Mouse (Mus musculus) adrenal gland (tissue): Measurements from ENCODE around the gene Cyp51.

Experiments
- intact Hi-C: fragments of 180-260 bp; cut with DNase I; formaldehyde crosslinking; loops from one replicate; pipeline ENCODE4 v1.15.1; 2025
- long read RNA-seq, 2 experiments: library from polyadenylated mRNA; unstranded; transcript quantifications; one replicate each; pipeline ENCODE4 v2.0.0; 2020; ENCODE audit warnings: borderline replicate concordance in 1 of 2; ENCODE audit not compliant: insufficient replicate concordance in 1 of 2

The Cyp51 gene
- long read RNA-seq, experiment 1, transcript Cyp51-201 (10 exons, 3,931 nt): major isoform, 34 of 37 reads
- long read RNA-seq, experiment 1, partial matches to known transcripts: 2 of 37 reads
- long read RNA-seq, experiment 1, other reads (novel, unspliced or antisense): 1 of 37 reads
- long read RNA-seq, experiment 2, transcript Cyp51-201 (10 exons, 3,931 nt): major isoform, 73 of 93 reads
- long read RNA-seq, experiment 2, partial matches to known transcripts: 12 of 93 reads
- long read RNA-seq, experiment 2, other reads (novel, unspliced or antisense): 6 of 93 reads

GRCm38 (mm10) chr5:4104341-4105040, at the start of gene Cyp51:
TSS of gene Cyp51 (minus strand) at chr5:4104746.
- intact Hi-C loops: loop anchor here (10.0 kb wide), 1 partner anchor 210 kb away; the partner anchor contains the start of gene Mterf1a

GRCm38 (mm10) chr5:4112570-4113098, 8.1 kb upstream of the Cyp51 start:
- intact Hi-C loops: no loop called here

DNA sequence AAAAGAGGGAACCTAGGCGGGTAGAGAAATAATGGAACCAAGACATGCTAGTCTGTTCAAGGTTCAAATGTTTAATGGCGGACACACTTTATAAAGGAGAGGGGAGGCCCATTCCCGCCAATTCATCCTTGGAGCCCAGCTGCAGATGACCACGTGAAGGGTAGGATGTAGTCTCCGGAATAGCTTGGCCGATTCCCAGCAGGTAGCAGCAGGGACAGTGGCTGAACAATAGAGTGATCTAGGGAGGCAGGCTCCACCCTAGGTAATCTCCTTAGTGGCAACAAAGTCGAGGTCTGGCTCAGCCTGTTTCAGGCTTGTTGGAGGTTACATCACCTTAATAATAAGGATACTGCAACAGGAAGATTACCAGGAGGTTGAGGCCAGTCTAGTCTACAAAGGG, 2.5 kb upstream of the Cyp51 start:
- intact Hi-C loops: loop anchor here (10.0 kb wide), 1 partner anchor 212 kb away; the partner anchor contains the start of gene Mterf1a

DNA sequence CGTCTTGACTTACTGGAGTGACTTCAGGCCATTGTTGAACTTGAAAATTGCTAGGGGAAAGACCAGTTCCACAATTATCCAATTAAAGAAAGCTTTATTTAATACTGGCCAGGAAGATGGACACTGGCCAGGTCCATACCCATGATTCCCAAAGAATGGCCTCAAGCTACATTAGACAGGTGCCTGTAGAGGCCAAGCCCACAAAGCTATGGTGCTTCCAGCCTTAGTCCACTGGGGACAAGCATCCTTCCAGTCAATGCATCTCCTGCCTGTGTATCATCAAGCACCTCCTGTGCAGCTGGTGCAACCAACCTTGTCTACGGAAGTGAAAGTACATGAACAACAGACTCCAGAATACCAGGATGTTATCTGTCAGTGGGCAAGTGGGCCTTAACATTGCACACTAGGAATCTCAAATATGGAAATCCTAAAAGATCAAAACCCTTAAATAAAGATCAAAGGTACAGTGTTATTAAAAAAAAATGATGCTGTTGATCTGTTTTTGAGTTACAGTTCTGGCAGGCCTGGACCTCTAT, 1.2 kb upstream of the Cyp51 start:
- intact Hi-C loops: loop anchor here (10.0 kb wide), 1 partner anchor 211 kb away; the partner anchor contains the start of gene Mterf1a

DNA sequence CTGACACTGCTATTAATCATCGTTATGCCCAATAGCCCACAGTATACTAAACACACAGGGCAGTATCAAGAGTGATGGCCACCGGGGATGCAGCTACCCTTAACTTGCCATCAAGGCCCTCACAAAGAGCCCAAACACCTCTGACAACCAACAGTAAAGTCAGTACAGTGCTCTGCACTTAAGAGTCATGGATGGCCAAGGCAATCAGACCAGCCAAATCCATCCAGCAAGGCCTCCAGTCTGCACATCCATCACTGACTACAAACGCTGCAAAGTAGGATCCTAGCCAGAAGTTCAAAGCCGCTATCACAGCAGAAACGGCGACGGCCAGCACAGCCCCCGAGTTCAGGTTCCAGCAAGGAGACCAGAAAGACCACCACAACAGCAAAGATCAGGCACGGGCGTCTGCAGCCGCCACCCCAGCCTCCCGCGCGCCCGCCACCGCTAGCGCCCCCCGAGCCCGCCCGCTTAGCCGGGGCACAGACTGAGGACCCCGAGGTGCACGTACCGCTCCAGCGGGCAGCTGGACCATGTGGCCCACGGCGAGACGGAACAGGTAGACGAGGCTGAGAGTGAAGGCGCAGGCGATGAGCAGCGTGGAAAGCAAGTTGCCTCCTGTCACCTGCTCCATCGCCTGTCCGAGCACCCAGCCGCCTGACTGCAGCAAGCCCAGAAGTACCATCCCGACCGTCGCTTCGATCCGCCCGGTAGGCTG, 763 bp downstream of the Cyp51 start:
- intact Hi-C loops: loop anchor here (10.0 kb wide), 1 partner anchor 209 kb away; the partner anchor contains the start of gene Mterf1a

DNA sequence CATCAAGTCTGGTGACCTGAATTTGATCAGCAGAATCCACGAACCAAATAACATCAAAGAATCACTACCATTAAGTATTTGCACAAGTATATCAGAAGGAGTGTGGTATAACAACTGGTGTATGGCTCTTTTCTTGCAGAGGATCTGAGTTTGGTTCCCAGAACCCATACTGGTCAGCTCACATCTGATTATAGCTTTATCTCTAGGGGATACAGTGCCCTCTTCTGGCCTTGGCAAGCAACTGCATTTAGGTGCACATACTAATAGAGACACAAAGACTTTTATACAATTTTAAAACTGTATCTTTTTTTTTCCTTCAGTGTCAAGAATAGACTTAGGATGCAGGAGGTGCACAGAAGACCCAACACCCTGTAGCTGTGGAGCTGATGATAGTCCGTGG, 2.8 kb downstream of the Cyp51 start:
- intact Hi-C loops: loop anchor here (10.0 kb wide), 1 partner anchor 207 kb away; the partner anchor contains the start of gene Mterf1a

- intact Hi-C loops: loop anchor here (10.0 kb wide), 1 partner anchor 206 kb away; the partner anchor contains the start of gene Mterf1a
Observed at GRCm38 (mm10) chr5:4101031-4101430, 3.5 kb downstream of the Cyp51 start.

DNA sequence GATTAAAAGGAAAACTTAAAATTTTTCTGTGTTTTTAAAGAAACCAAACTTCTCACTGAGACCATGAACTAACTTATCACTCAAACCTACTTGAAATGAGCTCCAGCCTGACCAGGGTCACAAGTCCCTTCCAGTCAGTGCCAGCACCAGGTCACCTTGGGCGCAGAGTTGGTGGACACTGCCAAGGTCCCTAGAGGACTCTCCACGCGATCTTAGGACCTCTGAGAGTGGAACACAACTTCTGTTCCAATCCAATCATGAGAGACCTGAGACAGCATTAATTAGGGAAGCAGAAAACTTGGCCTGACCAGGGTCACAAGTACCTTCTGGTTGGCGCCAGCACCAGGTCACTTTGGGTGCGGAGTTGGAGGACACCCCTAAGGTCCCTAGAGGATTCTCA, 10.1 kb downstream of the Cyp51 start:
- intact Hi-C loops: no loop called here

- intact Hi-C loops: no loop called here
Observed at GRCm38 (mm10) chr5:4088190-4088589, 16.4 kb downstream of the Cyp51 start.

DNA sequence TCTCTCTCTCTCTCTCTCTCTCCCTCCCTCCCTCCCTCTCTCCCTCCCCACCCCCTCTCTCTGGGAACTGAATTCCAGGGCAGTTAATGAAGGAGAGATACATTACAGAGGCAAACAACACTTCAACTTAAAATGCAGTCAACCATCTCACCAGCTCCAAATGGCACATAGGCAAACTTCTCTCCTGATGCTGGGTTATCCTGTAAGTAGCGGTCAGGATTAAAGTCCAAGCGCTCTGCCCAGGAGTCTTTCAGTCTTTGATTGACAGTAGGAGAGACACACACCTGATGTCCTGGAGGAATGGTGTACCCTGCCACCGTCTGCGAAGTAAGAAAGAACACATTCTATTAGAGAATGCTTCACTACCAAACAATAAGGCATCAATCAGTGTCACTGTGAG, 18.2 kb downstream of the Cyp51 start:
- intact Hi-C loops: no loop called here

GRCm38 (mm10) chr5:4084948-4085347, 19.6 kb downstream of the Cyp51 start:
- intact Hi-C loops: no loop called here

GRCm38 (mm10) chr5:4081513-4081912, 23.0 kb downstream of the Cyp51 start:
- intact Hi-C loops: no loop called here

- intact Hi-C loops: no loop called here
Observed at GRCm38 (mm10) chr5:4080861-4081260, 23.7 kb downstream of the Cyp51 start.

DNA sequence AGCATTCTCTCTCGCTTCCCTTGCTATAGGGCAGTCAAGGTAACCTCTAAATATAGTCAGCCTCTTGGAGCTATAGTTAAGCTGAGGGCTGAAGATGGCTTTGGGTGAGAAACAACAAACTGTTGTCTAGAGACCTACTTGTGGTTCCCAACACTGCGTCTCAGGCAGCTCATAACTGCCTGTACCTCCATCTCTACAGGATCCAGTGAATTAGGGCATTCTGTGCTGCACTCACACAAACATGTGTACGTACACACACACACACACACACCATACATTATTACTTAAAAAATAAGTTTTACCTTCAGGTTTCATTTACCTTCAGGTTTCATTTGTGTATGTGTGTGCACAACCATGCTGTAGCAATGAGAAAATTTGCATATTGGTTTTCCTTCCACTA, 25.5 kb downstream of the Cyp51 start:
- intact Hi-C loops: loop anchor here (10.0 kb wide), 1 partner anchor 244 kb away; no protein-coding TSS in a partner anchor

- intact Hi-C loops: no loop called here
Observed at GRCm38 (mm10) chr5:4067203-4067602, 37.3 kb downstream of the Cyp51 start.

DNA sequence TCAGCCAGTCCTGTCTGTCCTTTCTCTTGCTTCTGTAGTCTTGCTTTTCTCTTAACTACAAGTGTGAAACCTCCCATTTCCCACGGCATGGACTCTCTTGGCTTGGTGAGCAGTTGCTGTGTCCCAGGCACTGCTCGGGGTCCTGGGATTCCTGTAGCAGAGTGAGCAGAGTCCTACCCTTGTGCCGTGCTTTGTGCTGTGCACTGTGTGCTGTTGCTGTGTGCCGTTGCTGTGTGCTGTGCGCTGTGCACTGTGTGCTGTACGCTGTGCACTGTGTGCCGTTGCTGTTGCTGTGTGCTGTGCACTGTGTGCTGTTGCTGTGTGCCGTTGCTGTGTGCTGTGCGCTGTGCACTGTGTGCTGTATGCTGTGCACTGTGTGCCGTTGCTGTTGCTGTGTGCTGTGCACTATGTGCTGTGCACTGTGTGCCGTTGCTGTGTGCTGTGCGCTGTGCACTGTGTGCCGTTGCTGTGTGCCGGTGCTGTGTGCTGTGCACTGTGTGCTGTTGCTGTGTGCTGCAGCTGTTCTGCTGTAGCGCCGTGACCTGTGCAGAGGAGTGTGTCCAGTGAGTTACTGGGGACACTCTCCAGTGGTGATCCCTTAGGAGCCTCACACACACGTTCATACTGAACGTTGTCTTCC, 38.0 kb downstream of the Cyp51 start:
- intact Hi-C loops: no loop called here

- intact Hi-C loops: no loop called here
Observed at GRCm38 (mm10) chr5:4060313-4060712, 44.2 kb downstream of the Cyp51 start.

DNA sequence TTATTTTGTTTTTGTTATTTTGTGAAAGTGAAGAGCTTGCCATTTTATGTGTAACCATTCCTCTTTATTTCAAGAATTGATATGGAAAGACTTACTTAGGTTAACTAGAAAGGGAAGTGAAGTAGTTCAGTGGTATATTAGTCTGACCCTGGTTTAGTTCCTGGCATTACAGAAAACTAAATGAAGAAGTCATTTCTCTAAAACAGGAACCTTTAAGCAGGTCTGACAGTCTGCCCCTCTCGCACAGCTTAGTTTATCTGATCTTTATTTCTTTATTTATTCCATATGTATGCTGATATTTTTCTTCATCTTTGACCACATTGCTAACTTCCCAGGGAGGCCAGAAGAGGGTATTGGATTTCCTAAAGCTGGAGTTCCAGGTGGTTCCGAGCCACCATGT, 63.6 kb downstream of the Cyp51 start:
- intact Hi-C loops: no loop called here

DNA sequence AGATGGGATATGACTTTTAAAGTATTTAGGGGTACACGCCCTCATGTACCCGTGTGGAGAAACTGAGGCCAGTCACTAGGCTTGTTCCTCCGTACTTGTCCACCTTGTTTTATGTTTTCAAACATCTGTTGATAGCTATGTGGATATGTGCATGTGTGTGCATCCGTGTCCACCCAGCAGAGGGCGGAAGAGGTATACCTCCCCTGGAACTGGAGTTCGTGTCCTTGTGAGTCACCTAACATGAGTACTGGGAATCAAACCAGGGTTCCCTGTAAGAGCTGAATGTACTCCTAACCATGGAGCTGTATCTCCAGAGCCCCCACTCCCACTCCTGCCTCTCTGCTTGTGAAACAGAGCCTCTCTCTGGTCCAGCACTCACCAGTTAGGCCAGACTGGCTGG, 64.2 kb downstream of the Cyp51 start:
- intact Hi-C loops: no loop called here

DNA sequence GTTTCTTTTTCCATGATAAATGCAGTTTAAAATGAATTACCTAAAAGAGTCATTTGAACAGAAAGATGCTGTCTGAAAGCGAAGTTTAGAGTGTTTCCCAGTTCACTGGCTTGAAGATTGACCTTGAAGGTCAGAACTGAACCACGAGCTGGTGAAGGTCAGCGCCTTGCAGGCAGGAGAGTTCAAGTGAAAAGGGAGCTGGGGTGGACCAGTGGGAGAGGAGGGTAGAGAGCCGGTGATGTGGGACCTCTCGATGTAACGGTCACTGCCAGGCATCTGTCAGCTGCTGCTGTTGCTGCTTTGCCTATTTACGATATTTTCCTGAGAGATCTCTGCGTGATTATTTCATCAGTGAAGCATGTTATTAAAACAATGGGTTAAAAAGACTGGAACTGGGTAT, 65.2 kb downstream of the Cyp51 start:
- intact Hi-C loops: no loop called here

DNA sequence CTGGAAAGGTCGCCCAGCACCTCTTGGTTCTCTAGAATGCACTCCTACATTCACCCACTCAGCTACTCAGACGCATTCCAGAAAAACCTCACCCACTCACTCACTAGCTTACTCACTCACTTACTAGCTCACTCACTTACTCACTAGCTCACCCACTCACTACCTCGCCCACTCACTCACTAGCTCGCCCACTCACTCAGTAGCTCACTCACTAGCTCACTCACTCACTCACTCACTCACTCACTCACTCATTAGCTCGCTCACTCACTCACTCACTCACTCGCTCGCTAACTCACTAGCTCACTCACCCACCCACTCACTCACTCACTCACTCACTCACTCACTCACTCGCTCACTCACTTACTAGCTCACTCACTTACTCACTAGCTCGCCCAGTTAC, 67.9 kb downstream of the Cyp51 start:
- intact Hi-C loops: no loop called here
